Mouse (Mus musculus): ENCODE data around the gene Gm21988. TPM values are rescaled to one million over a fixed set of nuclear protein-coding genes. Genes with fewer than 3 reads are reported as not detected.
A peak's percentile ranks its signal among the peaks of the same experiment; 100 is the strongest.

Gene Gm21988
- polyA plus RNA-seq, 1 experiment from 2014 or later: 10.7 TPM

DNA sequence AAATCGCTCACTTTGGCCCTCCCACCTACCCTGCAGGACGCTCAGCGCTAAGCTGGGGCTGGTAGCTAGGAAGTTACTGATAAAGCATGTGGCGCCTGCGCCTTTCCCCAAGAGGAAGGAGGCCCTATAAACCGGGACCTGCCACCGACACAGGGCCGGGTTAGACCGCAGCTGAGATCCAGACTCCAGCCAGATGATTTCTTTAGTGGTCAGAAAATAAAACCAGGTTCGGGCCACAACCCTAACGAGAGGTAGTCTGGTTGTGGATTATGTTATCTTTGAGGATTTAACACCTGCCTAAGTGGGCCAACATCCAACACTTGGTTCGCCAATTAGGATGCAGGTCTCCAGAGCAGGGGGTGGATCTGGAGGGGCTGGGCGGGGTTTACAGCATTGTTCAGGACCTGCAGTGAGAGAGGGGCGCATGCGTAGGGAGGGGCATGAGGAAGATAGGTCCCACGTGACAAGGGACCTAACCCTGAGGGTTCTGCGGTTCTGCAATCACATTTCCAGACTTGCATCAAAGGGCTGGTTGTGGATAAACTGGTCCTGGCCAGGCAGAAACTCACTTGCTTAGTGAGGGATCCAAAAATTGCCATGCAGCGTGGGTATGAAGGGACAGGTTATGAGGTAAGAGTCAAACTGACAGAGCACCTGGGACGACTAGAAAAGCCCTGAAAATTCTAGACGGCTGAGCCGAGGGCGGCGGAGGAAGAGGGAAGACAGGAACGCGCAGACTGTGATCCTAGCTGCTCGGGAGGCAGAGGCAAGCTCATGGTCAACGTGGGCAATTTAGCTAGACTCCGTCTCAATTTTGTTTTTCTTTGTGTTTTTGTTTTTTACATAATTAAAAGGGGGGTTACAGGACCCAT, 18.7 kb downstream of the Gm21988 start, which contains the start of gene Slc16a13:
TSS of gene Slc16a13 (minus strand) at position 334 of the 872 bp plus-strand sequence.
- peak within 1 kb of the TSS; percentile 91 for H3K27ac ChIP-seq (replicated peaks)
- WGBS: under 1% methylated on average over 28 of the region's 28 CpGs
- peak within 1 kb of the TSS; percentile 73 for H3K4me3 ChIP-seq
- DNase-seq (ENCODE audit: low spot score): peak; percentile 95
- peaks cover 47% of the 10 kb centered on the region for H3K4me1 ChIP-seq
- no peaks in the 10 kb centered on the region for H3K9me3 ChIP-seq (replicated peaks)
- H3K27me3 ChIP-seq (ENCODE audit: low read depth, poor library complexity, severe bottlenecking): peaks cover 64% of the 10 kb centered on the region
- H3K36me3 ChIP-seq: peaks cover 17% of the 10 kb centered on the region

DNA sequence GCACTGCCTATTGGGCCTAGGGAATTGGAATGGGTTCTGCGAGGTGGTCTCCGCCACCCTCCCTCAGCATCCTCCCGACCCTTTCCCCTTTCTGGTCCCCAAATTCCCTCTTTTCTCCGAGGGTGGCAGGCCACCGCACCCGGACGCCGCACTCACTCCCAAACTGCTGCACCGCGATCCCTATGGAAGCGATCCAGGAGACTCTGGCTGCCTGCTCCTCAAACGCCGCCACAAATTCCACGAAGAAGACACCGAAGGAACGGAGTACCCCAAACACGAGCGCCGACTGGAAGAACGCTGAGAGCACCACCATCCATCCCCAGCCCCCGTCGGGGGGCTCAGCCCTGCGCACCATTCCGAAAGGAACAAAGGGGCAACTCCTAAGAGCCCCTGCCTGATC, 19.3 kb downstream of the Gm21988 start:
- DNase-seq (ENCODE audit: low spot score): no peak
- peaks cover 17% of the 10 kb centered on the region for H3K36me3 ChIP-seq
- under 1% methylated on average over 24 of the region's 24 CpGs for WGBS
- H3K27me3 ChIP-seq (ENCODE audit: low read depth, poor library complexity, severe bottlenecking): peaks cover 64% of the 10 kb centered on the region
- H3K9me3 ChIP-seq (replicated peaks): no peaks in the 10 kb centered on the region
- H3K4me3 ChIP-seq: peak overlapping the region; percentile 73
- peak overlapping the region; percentile 91 for H3K27ac ChIP-seq (replicated peaks)
- peaks cover 49% of the 10 kb centered on the region for H3K4me1 ChIP-seq

DNA sequence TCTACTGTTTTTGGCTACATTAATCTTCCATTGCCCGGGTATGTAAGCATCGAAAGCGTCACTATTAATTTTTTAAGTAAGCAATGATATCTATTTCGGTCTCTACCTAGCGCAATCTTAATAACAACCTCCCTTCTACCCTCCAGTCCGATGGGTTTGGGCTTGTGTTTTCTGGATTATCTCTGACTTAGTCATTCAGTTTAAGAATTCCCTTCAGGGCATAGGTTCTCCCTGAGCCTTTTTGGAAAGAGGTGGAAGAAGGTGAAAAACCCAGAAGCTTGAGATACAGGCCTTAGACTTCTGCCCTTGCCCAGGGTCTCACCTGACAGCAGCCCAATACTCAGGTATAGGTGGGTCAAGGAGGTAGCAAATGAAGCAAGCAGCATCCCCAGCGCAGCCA, 19.8 kb downstream of the Gm21988 start:
- Histone ChIP-seq H3K4me1 (peaks cover 53% of the 10 kb centered on the region), H3K36me3 (peaks cover 17% of the 10 kb centered on the region), H3K27ac (replicated peaks) (peak overlapping the region; percentile 91), H3K4me3 (peak overlapping the region; percentile 73), H3K9me3 (replicated peaks) (no peaks in the 10 kb centered on the region), H3K27me3 (ENCODE audit: low read depth, poor library complexity, severe bottlenecking) (peaks cover 64% of the 10 kb centered on the region)
- WGBS: 54% methylated on average over 7 of the region's 7 CpGs
- no peak for DNase-seq (ENCODE audit: low spot score)

DNA sequence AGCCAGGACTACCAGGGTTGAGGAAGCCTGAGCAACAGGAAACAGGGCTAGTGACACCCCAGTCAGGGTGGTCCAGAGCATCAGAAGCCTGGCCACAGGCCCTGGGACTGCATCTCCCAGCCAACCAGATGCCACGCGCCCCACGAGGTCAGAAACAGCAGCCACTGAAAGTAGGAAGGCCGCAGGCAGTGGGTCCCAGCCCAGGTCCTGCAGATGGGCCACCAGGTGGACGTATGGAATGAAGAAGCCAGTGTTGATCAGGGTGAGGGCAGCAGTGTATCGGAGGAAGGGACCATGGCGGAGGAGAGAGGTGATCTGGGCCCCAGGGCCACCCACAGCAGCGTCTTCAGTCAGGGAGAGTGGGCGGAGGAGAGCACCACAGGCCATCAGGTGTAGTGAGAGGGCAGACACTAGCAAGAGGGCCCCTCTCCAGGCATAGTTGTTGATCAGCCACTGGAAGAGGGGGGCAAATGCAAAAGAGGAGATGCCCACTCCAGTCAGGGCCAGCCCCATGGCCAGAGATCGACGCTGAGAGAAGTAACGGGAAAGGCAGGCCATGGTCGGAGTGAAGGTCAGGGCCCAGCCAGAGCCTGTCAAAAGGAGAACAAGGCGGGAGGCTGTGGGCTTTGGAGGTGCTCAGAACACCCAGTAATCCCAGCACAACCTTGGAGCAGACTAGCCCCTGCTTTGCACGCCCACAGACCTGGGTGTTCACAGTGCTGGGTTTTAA, 20.7 kb downstream of the Gm21988 start:
- Histone ChIP-seq H3K36me3 (peaks cover 17% of the 10 kb centered on the region), H3K9me3 (replicated peaks) (no peaks in the 10 kb centered on the region), H3K27ac (replicated peaks) (no peak overlapping the region), H3K4me1 (peaks cover 60% of the 10 kb centered on the region), H3K4me3 (peak overlapping the region; percentile 73; the same call in 1 of the 2 replicates), H3K27me3 (ENCODE audit: low read depth, poor library complexity, severe bottlenecking) (peaks cover 64% of the 10 kb centered on the region)
- DNase-seq (ENCODE audit: low spot score): no peak
- 86% methylated on average over 15 of the region's 15 CpGs for WGBS

DNA sequence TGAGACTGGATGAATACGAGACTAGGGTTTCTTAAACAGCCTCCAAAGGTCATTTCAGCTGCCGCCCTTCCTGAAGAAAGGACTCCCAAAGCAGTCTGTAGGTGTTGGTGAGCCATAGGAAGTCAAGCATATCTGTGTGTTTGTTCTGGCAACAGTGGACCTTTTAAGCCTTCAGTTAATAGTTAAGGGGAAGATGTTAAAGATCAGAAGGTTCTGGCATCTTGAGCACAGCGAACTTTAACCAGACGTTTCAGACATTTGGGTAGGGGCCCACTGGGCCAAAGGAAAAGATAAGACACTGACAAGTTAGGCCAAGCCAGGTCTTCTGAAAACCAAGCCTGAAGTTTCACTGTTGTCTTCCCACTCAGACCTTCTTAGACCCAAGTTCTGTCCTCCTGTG, 21.6 kb downstream of the Gm21988 start:
- peaks cover 67% of the 10 kb centered on the region for H3K4me1 ChIP-seq
- no peaks in the 10 kb centered on the region for H3K9me3 ChIP-seq (replicated peaks)

DNA sequence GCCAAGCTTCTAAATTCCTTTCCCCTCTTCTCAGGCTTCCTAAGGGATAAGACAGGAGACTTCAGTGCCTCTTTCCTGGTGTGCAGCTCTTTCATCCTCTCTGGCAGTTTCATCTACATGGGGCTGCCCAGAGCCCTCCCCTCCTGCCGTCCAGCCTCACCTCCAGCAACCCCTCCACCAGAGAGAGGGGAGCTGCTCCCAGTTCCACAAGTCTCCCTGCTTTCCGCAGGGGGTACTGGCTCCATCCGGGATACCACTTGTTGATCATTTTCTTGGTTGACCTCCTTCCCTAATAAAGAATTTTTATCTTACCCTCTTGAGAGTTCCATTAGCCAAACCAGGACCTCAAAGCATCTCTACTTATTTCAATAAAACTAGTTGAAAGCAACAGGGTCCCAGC, 23.5 kb downstream of the Gm21988 start:
- no peak overlapping the region for H3K4me3 ChIP-seq
- DNase-seq (ENCODE audit: low spot score): no peak
- H3K36me3 ChIP-seq: peaks cover 17% of the 10 kb centered on the region
- H3K4me1 ChIP-seq: peaks cover 53% of the 10 kb centered on the region
- WGBS: 50% methylated on average over 3 of the region's 3 CpGs
- H3K9me3 ChIP-seq (replicated peaks): no peaks in the 10 kb centered on the region
- H3K27ac ChIP-seq (replicated peaks): no peak overlapping the region
- H3K27me3 ChIP-seq (ENCODE audit: low read depth, poor library complexity, severe bottlenecking): peaks cover 66% of the 10 kb centered on the region

More for the DNA sequence above, 21.6 kb downstream of the Gm21988 start:
- H3K4me3 ChIP-seq: no peak overlapping the region
- H3K27me3 ChIP-seq (ENCODE audit: low read depth, poor library complexity, severe bottlenecking): peaks cover 66% of the 10 kb centered on the region
- 88% methylated on average over 4 of the region's 4 CpGs for WGBS
- no peak overlapping the region for H3K27ac ChIP-seq (replicated peaks)
- no peak for DNase-seq (ENCODE audit: low spot score)
- peaks cover 17% of the 10 kb centered on the region for H3K36me3 ChIP-seq

DNA sequence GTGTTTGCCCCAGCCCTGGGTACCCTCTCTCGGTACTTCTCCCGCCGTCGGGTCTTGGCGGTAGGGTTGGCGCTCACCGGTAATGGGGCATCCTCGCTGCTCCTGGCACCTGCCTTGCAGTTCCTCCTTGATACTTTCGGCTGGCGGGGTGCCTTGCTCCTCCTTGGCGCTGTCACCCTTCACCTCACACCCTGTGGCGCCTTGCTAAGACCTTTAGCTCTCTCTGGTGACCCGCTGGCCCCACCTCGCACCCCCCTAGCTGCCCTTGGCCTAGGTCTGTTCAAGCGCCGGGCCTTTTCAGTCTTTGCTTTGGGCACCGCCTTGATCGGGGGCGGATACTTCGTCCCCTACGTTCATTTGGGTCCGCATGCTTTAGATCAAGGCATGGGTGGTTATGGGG, 24.3 kb downstream of the Gm21988 start:
- Histone ChIP-seq H3K27me3 (ENCODE audit: low read depth, poor library complexity, severe bottlenecking) (peaks cover 66% of the 10 kb centered on the region), H3K27ac (replicated peaks) (no peak overlapping the region), H3K9me3 (replicated peaks) (no peaks in the 10 kb centered on the region), H3K4me1 (peaks cover 45% of the 10 kb centered on the region), H3K36me3 (peaks cover 17% of the 10 kb centered on the region), H3K4me3 (peak overlapping the region; percentile 56; the same call in 1 of the 2 replicates)
- WGBS: 9% methylated on average over 22 of the region's 22 CpGs
- DNase-seq (ENCODE audit: low spot score): no peak

DNA sequence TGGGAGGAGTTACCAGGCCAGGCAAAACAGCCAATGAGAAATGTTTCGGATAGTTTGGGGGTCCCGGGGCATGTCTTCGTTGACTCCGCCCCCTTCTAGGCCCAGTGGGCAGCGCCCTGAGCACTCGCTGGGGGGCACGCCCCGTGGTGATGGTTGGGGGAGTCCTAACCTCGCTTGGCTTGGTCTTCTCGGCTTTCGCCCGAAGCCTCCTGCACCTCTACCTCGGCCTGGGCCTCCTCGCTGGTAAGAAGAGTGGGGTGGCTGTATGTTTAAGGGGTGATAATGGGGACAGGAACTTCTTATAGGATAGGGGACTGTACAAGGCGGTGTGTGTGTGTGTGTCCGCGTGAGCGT, 24.8 kb downstream of the Gm21988 start:
- WGBS: 2% methylated on average over 18 of the region's 18 CpGs
- no peaks in the 10 kb centered on the region for H3K9me3 ChIP-seq (replicated peaks)
- peak overlapping the region; percentile 56 for H3K4me3 ChIP-seq
- DNase-seq (ENCODE audit: low spot score): no peak
- peaks cover 66% of the 10 kb centered on the region for H3K27me3 ChIP-seq (ENCODE audit: low read depth, poor library complexity, severe bottlenecking)
- H3K4me1 ChIP-seq: peaks cover 40% of the 10 kb centered on the region
- no peak overlapping the region for H3K27ac ChIP-seq (replicated peaks)
- peaks cover 17% of the 10 kb centered on the region for H3K36me3 ChIP-seq

DNA sequence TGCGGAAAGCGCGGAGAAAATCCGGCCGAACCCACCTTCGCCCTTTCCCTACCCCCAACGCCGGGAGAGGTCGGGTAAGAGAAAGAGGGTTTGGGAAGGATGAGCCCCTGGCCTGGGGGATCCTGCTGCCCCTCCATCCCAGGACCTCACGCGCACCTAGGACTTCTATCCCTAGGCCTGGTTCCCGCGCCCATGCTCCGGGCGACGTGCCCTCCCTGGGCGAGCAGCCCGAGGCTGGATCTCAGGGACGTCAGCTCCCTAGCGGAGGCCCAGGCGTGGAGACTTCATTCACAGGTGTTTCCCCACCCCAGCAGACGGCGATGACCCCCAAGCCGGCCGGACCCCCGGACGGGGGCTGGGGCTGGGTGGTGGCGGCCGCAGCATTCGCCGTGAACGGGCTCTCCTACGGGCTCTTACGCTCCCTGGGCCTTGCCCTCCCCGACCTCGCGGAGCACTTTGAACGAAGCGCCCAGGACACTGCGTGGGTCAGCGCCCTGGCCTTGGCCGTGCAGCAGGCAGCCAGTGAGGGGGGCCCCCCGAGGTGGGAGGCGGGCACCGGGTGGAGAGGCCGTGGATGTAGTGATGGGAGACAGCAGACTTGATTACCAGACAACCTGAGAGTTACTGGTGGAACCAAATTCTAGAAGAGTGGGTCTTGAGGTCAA, 25.3 kb downstream of the Gm21988 start:
- peak overlapping the region; percentile 63; the same call in 1 of the 2 replicates for H3K27ac ChIP-seq (replicated peaks)
- peak overlapping the region; percentile 56 for H3K4me3 ChIP-seq
- peaks cover 35% of the 10 kb centered on the region for H3K4me1 ChIP-seq
- peak; percentile 61 for DNase-seq (ENCODE audit: low spot score)
- no peaks in the 10 kb centered on the region for H3K9me3 ChIP-seq (replicated peaks)
- H3K27me3 ChIP-seq (ENCODE audit: low read depth, poor library complexity, severe bottlenecking): peaks cover 65% of the 10 kb centered on the region
- 2% methylated on average over 46 of the region's 46 CpGs for WGBS
- H3K36me3 ChIP-seq: peaks cover 17% of the 10 kb centered on the region

DNA sequence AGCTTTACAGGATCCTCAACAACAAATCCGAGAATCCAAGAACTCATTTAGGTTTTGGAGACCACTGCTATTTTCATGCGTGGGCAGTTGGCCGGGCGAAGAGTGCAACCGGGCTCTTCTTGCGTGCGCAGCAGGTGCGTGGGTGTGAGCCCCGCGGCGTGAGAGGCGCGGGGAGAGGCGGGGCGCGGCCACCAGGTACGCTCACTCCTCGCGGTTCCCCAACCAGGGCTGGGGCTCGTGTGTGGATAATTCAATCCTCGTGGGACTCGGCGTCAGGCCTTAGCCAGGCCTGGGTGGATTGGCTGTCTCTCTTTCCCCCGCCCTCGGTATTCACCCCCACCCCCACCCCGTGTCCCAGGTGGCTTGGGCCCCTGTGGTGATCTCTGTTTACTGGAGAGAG, 25.9 kb downstream of the Gm21988 start:
- H3K36me3 ChIP-seq: peaks cover 14% of the 10 kb centered on the region
- peaks cover 29% of the 10 kb centered on the region for H3K4me1 ChIP-seq
- WGBS: 9% methylated on average over 26 of the region's 26 CpGs
- peak overlapping the region; percentile 63; the same call in 1 of the 2 replicates for H3K27ac ChIP-seq (replicated peaks)
- DNase-seq (ENCODE audit: low spot score): no peak
- peaks cover 60% of the 10 kb centered on the region for H3K27me3 ChIP-seq (ENCODE audit: low read depth, poor library complexity, severe bottlenecking)
- H3K4me3 ChIP-seq: peak overlapping the region; percentile 56
- no peaks in the 10 kb centered on the region for H3K9me3 ChIP-seq (replicated peaks)

DNA sequence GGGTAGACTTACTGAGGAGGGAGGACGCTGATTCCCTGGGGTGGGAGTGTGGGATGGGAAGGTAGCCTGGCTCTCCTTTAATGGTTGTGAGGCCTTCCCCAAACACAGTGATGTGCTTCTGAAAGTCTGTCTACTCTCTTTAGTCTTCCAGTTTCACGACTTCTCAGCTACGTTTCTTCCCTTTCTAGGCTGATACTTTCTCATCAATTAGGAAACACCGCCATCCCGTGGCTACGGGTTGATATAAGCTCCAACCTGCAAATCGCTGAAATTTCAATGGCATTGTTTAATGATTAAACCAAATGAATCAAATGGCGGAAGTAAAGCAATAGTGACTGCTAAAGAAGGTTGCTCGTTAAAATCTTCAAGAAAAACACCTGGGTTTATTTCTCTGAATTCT, 26.7 kb downstream of the Gm21988 start:
- WGBS: 14% methylated on average over 9 of the region's 9 CpGs
- no peaks in the 10 kb centered on the region for H3K9me3 ChIP-seq (replicated peaks)
- no peak overlapping the region for H3K27ac ChIP-seq (replicated peaks)
- peak; percentile 45 for DNase-seq (ENCODE audit: low spot score)
- H3K4me1 ChIP-seq: peaks cover 25% of the 10 kb centered on the region
- peaks cover 11% of the 10 kb centered on the region for H3K36me3 ChIP-seq
- no peak overlapping the region for H3K4me3 ChIP-seq
- peaks cover 60% of the 10 kb centered on the region for H3K27me3 ChIP-seq (ENCODE audit: low read depth, poor library complexity, severe bottlenecking)

DNA sequence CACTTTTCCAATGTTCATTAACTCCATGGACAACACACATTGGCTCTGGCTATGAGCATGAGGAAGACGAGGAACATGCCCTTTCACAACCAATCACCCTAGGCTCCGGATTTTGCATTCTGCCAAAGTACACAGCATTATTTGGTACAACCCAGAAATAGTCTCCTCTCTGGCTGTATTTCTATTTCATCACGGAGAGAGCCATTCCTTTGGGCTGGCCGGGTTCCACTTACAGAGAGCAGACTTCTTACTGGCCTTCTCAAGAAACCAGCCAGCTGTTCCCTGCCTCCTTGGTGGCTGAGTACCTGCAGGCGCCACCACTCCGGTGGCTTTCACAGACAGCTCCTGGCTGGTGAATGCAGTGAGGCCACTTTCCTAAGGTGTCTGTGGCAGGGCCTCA, 27.2 kb downstream of the Gm21988 start, which contains the start of gene Slc16a11:
TSS of gene Slc16a11 (plus strand) at position 330 of the 400 bp plus-strand sequence.
- Histone ChIP-seq H3K27ac (replicated peaks) (no peak within 1 kb of the TSS), H3K9me3 (replicated peaks) (no peaks in the 10 kb centered on the region), H3K4me1 (peaks cover 25% of the 10 kb centered on the region), H3K36me3 (peaks cover 7% of the 10 kb centered on the region), H3K4me3 (peak within 1 kb of the TSS; percentile 56), H3K27me3 (ENCODE audit: low read depth, poor library complexity, severe bottlenecking) (peaks cover 56% of the 10 kb centered on the region)
- no peak for DNase-seq (ENCODE audit: low spot score)
- WGBS: 66% methylated on average over 6 of the region's 6 CpGs

All from midbrain, embryonic 10.5 days (tissue).